Mouse (Mus musculus) pancreas, adult 10 weeks (tissue): ENCODE data around the gene Gypa. TPM values are rescaled to one million over a fixed set of nuclear protein-coding genes. Genes with fewer than 3 reads are reported as not detected.

Experiments used
- polyA plus RNA-seq: library from polyadenylated mRNA; stranded (reverse); fragments of 350-450 nt; fragmentation: Illumina TruSeq; extraction: RNeasy Lipid Tissue Mini Kit (QIAGEN cat#74804); gene quantifications from one replicate; pipeline ENCODE4 v1.2.3, GENCODE M21; 2015; ENCODE audit warnings: low read depth, low replicate concordance; ENCODE audit not compliant: insufficient read depth

Gene Gypa
- polyA plus RNA-seq: not detected

DNA sequence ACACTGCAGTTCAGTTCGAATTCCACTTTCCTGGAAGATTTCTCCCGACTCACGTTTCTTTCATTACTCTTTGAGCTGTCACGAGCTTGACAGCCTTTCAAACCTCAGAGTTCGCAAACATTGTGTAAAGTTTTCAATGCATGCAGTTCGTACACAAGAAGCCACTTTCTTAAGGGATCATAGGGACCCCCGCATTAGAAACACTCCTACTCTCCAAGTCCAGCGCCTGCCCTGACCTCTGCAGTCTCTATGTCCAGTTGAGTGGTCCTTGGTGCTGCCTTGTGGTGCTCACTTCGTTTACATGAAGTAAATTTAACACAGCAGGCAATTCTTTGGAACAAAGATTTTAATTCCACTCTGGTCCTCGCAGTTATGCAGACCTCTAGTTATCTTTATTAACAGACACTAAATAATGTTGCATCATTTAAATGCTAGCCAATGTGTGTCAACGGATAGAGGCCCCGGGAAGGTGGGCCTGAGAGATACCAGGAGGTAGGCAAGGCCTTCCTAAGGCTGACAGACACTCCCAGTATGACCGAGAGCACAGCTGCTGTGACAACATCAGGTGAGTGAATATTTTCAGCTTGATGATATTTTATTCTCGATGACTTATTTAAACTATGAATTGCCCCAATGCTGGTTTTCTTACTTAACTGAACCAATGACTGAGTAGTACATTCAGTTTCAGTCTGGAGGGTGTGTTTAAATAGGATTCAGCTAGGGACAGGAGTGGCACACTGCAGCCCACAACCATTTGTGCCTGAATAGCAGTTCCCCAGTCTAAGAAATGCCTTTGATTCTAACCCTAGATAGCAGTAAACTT lies at the start of gene Gypa:
Gypa (plus strand) TSS at position 259 of the 823 bp plus-strand sequence.

Other genes with a start within 250 kb of the Gypa start
- not detected for gene Frem3, start 117.3 kb downstream of the Gypa start, polyA plus RNA-seq
- 5.8 TPM for gene Smarca5, start 245.7 kb downstream of the Gypa start, polyA plus RNA-seq